Mouse (Mus musculus) lung, adult 2 months (tissue): ENCODE measurements around the gene Rsph6a.

Experiments
- CTCF ChIP-seq: fragments of 200-500 bp; IDR thresholded peaks from 2 replicates; pipeline ENCODE4 v1.5.1; 2011; ENCODE audit warnings: mild to moderate bottlenecking, low read length, control low read depth; ENCODE audit not compliant: insufficient read depth
- POLR2A ChIP-seq: fragments of 200-500 bp; IDR thresholded peaks from 2 replicates; pipeline ENCODE4 v1.6.1; 2011; ENCODE audit warnings: low read depth, mild to moderate bottlenecking, control low read depth, low read length, borderline replicate concordance; ENCODE audit errors: extremely low read depth

- TF ChIP-seq CTCF (no peak), POLR2A (no peak)
Observed at GRCm38 (mm10) chr7:19057405-19057804, 2.9 kb downstream of the Rsph6a start.
